Mouse (Mus musculus): ENCODE results near the gene Psmb9. TPM values are rescaled to one million over a fixed set of nuclear protein-coding genes. Genes with fewer than 3 reads are reported as not detected.
"Not testable (repeated sequence)": the region's sequence is repeated elsewhere in the genome, so short reads cannot be mapped to it uniquely, and the experiment has no call there.

Gene Psmb9
- 2.2 and 3.7 TPM in 2 replicates for polyA plus RNA-seq (2012; rRNA removed)
- 3.4 and 3.9 TPM in 2 replicates for polyA plus RNA-seq (2014; fragmentation: Nextera tagmentation; extraction: Ambion mirVana)

DNA sequence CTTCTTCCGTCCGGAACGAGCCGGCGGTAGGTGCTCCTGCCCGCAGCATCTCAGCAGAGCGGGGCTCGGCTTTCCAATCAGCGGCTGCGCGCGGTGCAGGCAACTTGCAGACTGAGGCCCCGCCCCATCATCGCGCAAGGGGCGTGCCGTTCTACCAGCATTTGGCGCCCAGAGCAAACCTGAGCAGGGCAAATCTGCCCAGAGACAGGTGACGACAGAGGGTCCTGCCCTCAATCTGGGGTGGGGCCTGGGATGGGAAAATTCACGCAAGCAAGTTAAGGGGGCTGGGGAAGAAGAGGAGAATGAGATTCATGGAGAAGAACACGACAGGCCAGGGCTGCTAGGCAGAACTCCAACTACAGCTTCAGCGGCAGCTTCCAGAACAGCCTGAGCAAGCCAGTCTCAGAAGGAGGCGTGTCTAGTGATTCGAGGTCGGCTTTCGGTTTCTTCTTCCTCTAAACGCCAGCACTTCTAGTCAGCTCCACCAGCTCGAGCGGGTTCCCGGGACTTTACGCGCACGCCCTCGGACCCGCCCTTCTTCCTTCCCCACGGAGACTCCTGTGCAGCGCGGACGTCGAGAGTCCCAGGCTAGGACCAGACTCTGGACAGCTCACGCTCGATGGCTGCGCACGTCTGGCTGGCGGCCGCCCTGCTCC is at the start of gene Psmb9, which contains the start of gene Tap1:
TSS of gene Psmb9 (minus strand) at position 504 of the 656 bp plus-strand sequence.
TSS of gene Tap1 (plus strand) at position 293 of the 656 bp plus-strand sequence.
- H3K4me3 ChIP-seq (replicated peaks; ENCODE audit: low read length): peak within 1 kb of the TSS; percentile 56
- DNase-seq (ENCODE audit: low spot score) (peak; percentile 98), ATAC-seq (ENCODE audit: low FRiP score, low read depth) (peak; percentile 99)
- no peaks in the 10 kb centered on the region for H3K9me3 ChIP-seq (ENCODE audit: control insufficient read depth, low read length)
- H3K4me2 ChIP-seq (replicated peaks; ENCODE audit: low read depth, low read length, severe bottlenecking): peak within 1 kb of the TSS; percentile 93
- H3K27ac ChIP-seq (replicated peaks; ENCODE audit: low read depth, low read length): peak within 1 kb of the TSS; percentile 63
- no peaks in the 10 kb centered on the region for H3K36me3 ChIP-seq (ENCODE audit: control insufficient read depth, insufficient read depth, low read length)
- H3K9ac ChIP-seq (ENCODE audit: low read depth, low read length, severe bottlenecking): peak within 1 kb of the TSS; percentile 69
- under 1% methylated on average over 46 of the region's 46 CpGs for WGBS
- H3K4me1 ChIP-seq (ENCODE audit: control insufficient read depth, insufficient read depth, low read length): peaks cover 6% of the 10 kb centered on the region
- no peak for TF ChIP-seq POLR2A (IDR thresholded peaks at IDR 0.05; ENCODE audit: borderline replicate concordance, extremely low read depth, insufficient read depth, insufficient read length)
- peaks cover 36% of the 10 kb centered on the region for H3K27me3 ChIP-seq (ENCODE audit: control insufficient read depth, insufficient read depth, low read length)

DNA sequence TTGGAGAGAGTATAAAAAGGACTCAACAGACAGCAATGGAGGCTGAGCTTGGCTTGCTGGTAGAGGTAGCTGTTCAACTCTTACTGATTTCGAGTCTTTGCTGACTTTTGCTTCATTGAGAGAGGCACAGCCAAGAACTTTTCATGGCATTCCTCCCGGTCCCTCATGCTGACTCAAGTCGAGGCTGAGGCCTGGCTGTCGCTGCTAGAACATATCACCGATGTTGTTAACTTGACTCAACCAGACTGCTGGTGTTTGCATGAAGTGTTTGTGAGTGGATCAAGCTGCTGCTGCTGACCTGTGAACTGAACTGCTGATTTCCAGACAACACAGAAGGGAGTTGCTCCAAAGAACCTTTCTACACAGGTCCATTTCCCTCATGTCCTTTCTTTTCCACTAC is 49.1 kb upstream of the Psmb9 start:
- no peak for DNase-seq (ENCODE audit: low spot score)

GRCm38 (mm10) chr17:34234926-34235325 is 47.4 kb upstream of the Psmb9 start:
- Histone ChIP-seq H3K27ac (replicated peaks; ENCODE audit: low read depth, low read length) (no peak overlapping the region), H3K4me2 (replicated peaks; ENCODE audit: low read depth, low read length, severe bottlenecking) (no peak overlapping the region), H3K9me3 (ENCODE audit: control insufficient read depth, low read length) (no peaks in the 10 kb centered on the region), H3K4me1 (ENCODE audit: control insufficient read depth, insufficient read depth, low read length) (no peaks in the 10 kb centered on the region), H3K4me3 (replicated peaks; ENCODE audit: low read length) (no peak overlapping the region), H3K27me3 (ENCODE audit: control insufficient read depth, insufficient read depth, low read length) (no peaks in the 10 kb centered on the region), H3K36me3 (ENCODE audit: control insufficient read depth, insufficient read depth, low read length) (no peaks in the 10 kb centered on the region), H3K9ac (ENCODE audit: low read depth, low read length, severe bottlenecking) (no peak overlapping the region)
- 50% methylated on average over 9 of the region's 9 CpGs for WGBS
- DNase-seq (ENCODE audit: low spot score): peak; percentile 58
- no peak for TF ChIP-seq POLR2A (IDR thresholded peaks at IDR 0.05; ENCODE audit: borderline replicate concordance, extremely low read depth, insufficient read depth, insufficient read length)
- no peak for ATAC-seq (ENCODE audit: low FRiP score, low read depth)

More for the DNA sequence above, 49.1 kb upstream of the Psmb9 start:
- no peak overlapping the region for H3K27ac ChIP-seq (replicated peaks; ENCODE audit: low read depth, low read length)
- no peak overlapping the region for H3K9ac ChIP-seq (ENCODE audit: low read depth, low read length, severe bottlenecking)
- WGBS: 74% methylated on average over 5 of the region's 5 CpGs
- H3K4me1 ChIP-seq (ENCODE audit: control insufficient read depth, insufficient read depth, low read length): no peaks in the 10 kb centered on the region
- no peaks in the 10 kb centered on the region for H3K27me3 ChIP-seq (ENCODE audit: control insufficient read depth, insufficient read depth, low read length)
- no peak for TF ChIP-seq POLR2A (IDR thresholded peaks at IDR 0.05; ENCODE audit: borderline replicate concordance, extremely low read depth, insufficient read depth, insufficient read length)
- ATAC-seq (ENCODE audit: low FRiP score, low read depth): no peak
- no peaks in the 10 kb centered on the region for H3K36me3 ChIP-seq (ENCODE audit: control insufficient read depth, insufficient read depth, low read length)
- H3K4me3 ChIP-seq (replicated peaks; ENCODE audit: low read length): no peak overlapping the region
- no peak overlapping the region for H3K4me2 ChIP-seq (replicated peaks; ENCODE audit: low read depth, low read length, severe bottlenecking)
- H3K9me3 ChIP-seq (ENCODE audit: control insufficient read depth, low read length): peaks cover 1% of the 10 kb centered on the region; the same call in 1 of the 2 replicates

GRCm38 (mm10) chr17:34232021-34232420 is 44.5 kb upstream of the Psmb9 start:
- H3K4me1 ChIP-seq (ENCODE audit: control insufficient read depth, insufficient read depth, low read length); H3K4me3 ChIP-seq (replicated peaks; ENCODE audit: low read length); H3K9ac ChIP-seq (ENCODE audit: low read depth, low read length, severe bottlenecking); ATAC-seq (ENCODE audit: low FRiP score, low read depth); H3K27ac ChIP-seq (replicated peaks; ENCODE audit: low read depth, low read length); H3K27me3 ChIP-seq (ENCODE audit: control insufficient read depth, insufficient read depth, low read length); H3K9me3 ChIP-seq (ENCODE audit: control insufficient read depth, low read length); H3K4me2 ChIP-seq (replicated peaks; ENCODE audit: low read depth, low read length, severe bottlenecking); DNase-seq (ENCODE audit: low spot score); H3K36me3 ChIP-seq (ENCODE audit: control insufficient read depth, insufficient read depth, low read length): not testable (repeated sequence)
- 86% methylated on average over 4 of the region's 7 CpGs for WGBS

- H3K27me3 ChIP-seq (ENCODE audit: control insufficient read depth, insufficient read depth, low read length); H3K36me3 ChIP-seq (ENCODE audit: control insufficient read depth, insufficient read depth, low read length); H3K27ac ChIP-seq (replicated peaks; ENCODE audit: low read depth, low read length); H3K9ac ChIP-seq (ENCODE audit: low read depth, low read length, severe bottlenecking); H3K4me1 ChIP-seq (ENCODE audit: control insufficient read depth, insufficient read depth, low read length); H3K4me2 ChIP-seq (replicated peaks; ENCODE audit: low read depth, low read length, severe bottlenecking); DNase-seq (ENCODE audit: low spot score); ATAC-seq (ENCODE audit: low FRiP score, low read depth); H3K9me3 ChIP-seq (ENCODE audit: control insufficient read depth, low read length); H3K4me3 ChIP-seq (replicated peaks; ENCODE audit: low read length): not testable (repeated sequence)
- 80% methylated on average over 1 of the region's 9 CpGs for WGBS
These were observed 43.4 kb upstream of the Psmb9 start for GRCm38 (mm10) chr17:34230971-34231370.

DNA sequence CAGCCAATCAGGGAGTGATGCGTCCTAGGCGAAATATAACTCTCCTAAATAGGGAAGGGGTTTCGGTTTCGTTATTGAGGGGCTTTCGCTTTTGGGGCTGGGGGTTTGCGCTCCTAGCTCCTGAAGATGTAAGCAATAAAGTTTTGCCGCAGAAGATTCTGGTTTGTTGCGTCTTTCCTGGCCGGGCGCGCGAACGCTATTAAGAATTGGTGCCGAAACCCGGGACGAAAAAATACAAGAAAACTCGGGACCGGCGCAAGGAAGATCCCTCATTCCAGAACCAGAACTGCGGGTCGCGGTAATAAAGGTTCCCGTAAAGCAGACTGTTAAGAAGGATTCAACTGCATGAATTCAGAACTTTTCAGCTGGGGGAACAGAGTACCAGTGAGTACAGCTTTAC is 38.3 kb upstream of the Psmb9 start:
- not testable (repeated sequence) for ATAC-seq (ENCODE audit: low FRiP score, low read depth); DNase-seq (ENCODE audit: low spot score); H3K27me3 ChIP-seq (ENCODE audit: control insufficient read depth, insufficient read depth, low read length); H3K4me3 ChIP-seq (replicated peaks; ENCODE audit: low read length); H3K9me3 ChIP-seq (ENCODE audit: control insufficient read depth, low read length); H3K9ac ChIP-seq (ENCODE audit: low read depth, low read length, severe bottlenecking); H3K4me1 ChIP-seq (ENCODE audit: control insufficient read depth, insufficient read depth, low read length); H3K4me2 ChIP-seq (replicated peaks; ENCODE audit: low read depth, low read length, severe bottlenecking); H3K36me3 ChIP-seq (ENCODE audit: control insufficient read depth, insufficient read depth, low read length); H3K27ac ChIP-seq (replicated peaks; ENCODE audit: low read depth, low read length)
- WGBS: 95% methylated on average over 13 of the region's 23 CpGs

Data from limb, embryonic 14.5 days (tissue).